Mouse (Mus musculus) neutrophil, adult 59 days (primary cell): Measurements from ENCODE around the gene Foxs1. TPM values are rescaled to one million over a fixed set of nuclear protein-coding genes. Genes with fewer than 3 reads are reported as not detected.

Source experiments
- total RNA-seq, 2 experiments: library from RNA; stranded (reverse); gene quantifications; 1 replicate in 1 of 2; 2 replicates in 1 of 2; pipeline ENCODE4 v1.2.4; 2023

Gene Foxs1
- not detected for total RNA-seq

DNA sequence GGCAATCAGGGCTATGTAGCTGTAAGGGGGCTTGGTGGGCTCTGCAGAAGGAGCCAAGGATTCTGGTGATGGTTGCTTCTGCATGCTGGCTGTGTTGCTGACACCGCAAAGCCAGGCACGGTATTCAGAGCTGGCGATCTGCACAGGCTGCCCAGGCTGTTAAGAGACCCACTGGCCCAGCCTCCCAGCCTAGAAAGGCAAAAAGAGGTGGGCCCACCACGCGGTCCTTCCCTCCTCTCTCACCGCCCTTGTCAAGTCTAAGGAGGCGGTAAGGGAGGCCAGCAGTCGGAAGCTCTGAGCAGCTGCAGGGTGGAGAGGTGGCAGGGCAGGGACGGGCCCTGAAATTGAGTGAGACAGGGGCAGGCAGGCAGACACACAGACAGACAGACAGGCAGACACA lies at the start of gene Foxs1:
TSS of gene Foxs1 (minus strand) at position 161 of the 400 bp plus-strand sequence.

DNA sequence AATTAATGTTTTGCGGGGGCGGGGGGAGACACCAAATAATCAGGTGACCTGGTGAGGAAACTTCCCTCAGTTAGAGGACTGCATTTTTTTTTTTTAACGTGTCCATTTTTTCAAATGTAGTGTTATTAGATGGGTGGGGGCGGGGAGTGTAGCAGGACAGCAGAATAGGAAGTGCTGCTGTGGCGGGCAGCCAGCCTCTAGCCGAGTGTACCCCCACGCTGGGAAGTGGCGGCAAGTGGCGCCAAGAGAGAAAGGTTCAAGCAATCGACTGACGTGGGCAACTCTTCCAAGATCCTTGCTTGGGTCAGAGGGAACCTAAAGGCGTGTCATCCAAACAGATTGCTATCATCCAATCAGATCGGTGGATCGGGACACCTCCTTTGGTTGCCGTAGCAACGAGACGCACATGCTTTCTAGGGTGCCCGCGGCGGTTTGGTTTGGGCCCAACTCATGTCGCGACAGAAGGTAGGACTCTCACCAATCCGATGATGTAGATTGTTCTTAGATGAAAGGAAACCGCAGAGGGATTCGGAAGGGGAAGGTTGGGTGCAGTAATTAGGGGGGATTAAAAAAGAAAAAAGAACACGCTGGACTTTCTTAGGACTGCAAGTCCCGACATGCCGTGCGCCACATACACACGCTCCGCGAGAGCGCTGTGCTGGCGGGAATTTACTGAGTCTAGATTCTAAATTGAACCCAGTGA lies 29.2 kb upstream of the Foxs1 start, which contains the start of gene Ttll9:
TSS of gene Ttll9 (plus strand) at position 395 of the 703 bp plus-strand sequence.

DNA sequence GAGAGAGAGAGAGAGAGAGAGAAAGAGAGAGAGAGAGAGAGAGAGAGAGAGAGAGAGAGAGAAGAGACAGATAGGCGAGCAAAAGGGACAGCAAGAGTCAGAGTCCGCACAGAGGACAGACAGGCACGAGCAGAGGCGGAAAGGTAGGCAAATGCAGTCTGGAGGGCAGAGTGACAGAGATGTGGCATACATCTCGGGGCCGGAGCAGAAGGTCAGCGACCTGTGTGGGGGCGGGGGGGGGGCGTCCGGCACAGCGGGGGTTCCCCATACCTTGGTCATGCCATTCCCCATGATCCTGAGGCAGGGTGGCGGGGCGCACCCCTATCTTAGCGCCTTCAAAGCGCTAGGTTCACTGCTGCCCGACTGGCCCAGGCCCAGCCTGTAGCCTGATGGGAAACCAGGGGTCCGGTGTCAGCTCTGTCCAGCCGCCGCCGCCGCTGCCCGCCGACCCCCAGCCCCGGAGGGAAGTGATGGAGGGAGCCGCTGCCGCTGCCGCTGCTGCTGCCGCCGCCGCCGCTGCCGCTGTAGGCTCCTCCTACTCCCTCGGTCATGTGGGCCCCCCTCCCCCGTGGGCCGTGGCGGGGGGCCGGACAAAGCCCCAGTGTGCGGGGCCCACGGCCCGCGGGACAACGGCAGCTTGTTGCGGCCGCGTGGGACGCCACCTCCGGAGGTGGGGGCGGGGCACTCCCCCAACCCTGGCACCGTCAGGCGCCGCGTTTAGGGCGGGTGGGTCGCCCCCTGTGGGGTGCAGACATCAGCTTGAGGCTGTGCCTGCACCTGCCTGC lies 18.2 kb upstream of the Foxs1 start, which contains the start of gene Dusp15:
TSS of gene Dusp15 (minus strand) at position 634 of the 785 bp plus-strand sequence.

DNA sequence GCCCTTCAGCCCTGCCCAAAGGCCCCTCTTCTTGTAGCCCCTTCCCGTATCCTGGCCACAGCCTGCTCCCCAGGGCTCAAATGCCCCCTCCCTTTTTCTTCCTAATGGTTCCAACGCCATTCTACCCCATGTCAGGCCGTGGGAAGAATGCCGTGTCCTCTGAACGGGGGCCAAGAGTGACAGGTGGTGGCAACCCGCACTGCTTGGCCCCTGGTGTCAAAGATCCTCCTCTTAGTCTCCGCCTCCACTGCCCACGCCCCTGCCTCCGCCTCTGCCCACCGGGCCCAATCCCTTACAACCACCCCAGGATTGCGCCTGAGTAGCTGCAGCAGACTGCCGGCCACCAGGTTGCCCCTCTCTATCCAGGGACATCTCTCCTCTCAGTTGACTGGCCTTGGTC lies 22.0 kb downstream of the Foxs1 start, which contains the start of gene Mylk2:
TSS of gene Mylk2 (plus strand) at position 322 of the 400 bp plus-strand sequence.

Other genes with a start within 250 kb of the Foxs1 start
- 10 to 100 TPM; 13.8 to 15.9 TPM for gene Mcts2, start 246.2 kb downstream of the Foxs1 start, total RNA-seq
- 10 to 100 TPM; 48.3 to 57.3 TPM for gene Id1, start 197.0 kb downstream of the Foxs1 start, total RNA-seq
- gene Cox4i2, start 179.0 kb downstream of the Foxs1 start, total RNA-seq = under 1 TPM; 0.51 to 0.93 TPM
- gene Bcl2l1, start 101.5 kb downstream of the Foxs1 start, total RNA-seq = 10 to 100 TPM; 29.6 to 30.5 TPM
- 10 to 100 TPM; 46.7 to 49.4 TPM for gene Tpx2, start 85.2 kb downstream of the Foxs1 start, total RNA-seq
- under 1 TPM in 1 of 2 experiments, not detected in 1; 0.15 TPM for gene Mylk2, start 21.9 kb downstream of the Foxs1 start, total RNA-seq
- gene Dusp15, start 18.5 kb upstream of the Foxs1 start, total RNA-seq = not detected
- gene Ttll9, start 29.3 kb upstream of the Foxs1 start, total RNA-seq = not detected
- 10 to 100 TPM; 17.9 to 19.6 TPM for gene Pdrg1, start 82.2 kb upstream of the Foxs1 start, total RNA-seq
- not detected for gene Xkr7, start 98.6 kb upstream of the Foxs1 start, total RNA-seq
- 1 to 10 TPM; 1.9 to 2.3 TPM for gene Ccm2l, start 132.7 kb upstream of the Foxs1 start, total RNA-seq
- gene Hck, start 175.3 kb upstream of the Foxs1 start, total RNA-seq = 100 to 1,000 TPM; 230 to 240 TPM
- 10 to 100 TPM; 72.9 to 79.8 TPM for gene Tm9sf4, start 228.1 kb upstream of the Foxs1 start, total RNA-seq